Mouse (Mus musculus) cerebellum, adult (tissue): ENCODE results near the gene Hba-a1.

ENCODE experiments used
- ATAC-seq: cut with Nextera tagmentation; 2 replicates; pipeline ENCODE4 v1.9.2; 2017; ENCODE audit warnings: mild to moderate bottlenecking, moderate library complexity, mixed read lengths; ENCODE audit not compliant: insufficient number of reproducible peaks, low FRiP score, low TSS enrichment

Gene Hba-a1

GRCm38 (mm10) chr11:32331861-32332260 lies 48.5 kb downstream of the Hba-a1 start:
- ATAC-seq = no peak

DNA sequence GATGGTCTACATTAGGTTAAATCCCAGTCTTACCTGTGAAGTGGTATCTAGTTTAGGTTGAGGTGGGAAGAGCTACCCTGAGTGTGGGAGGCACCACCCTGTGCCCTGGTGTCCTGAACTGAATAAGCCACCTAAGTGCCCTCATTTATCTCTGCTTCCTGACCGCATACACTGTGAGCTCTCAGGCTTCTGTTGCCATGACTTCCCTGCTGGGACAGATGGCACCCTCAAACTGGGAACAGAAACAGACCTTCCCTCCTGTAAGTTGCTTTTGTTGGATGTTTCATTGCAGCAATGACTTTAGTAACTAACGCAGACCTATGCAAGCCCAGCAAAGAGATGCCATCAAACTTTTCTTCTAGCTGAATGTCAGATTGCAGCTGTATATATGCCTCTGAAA lies 49.9 kb downstream of the Hba-a1 start:
- no peak for ATAC-seq
